Mouse (Mus musculus) frontal cortex, postnatal 14 days (tissue): ENCODE data around the gene Foxp1.

Experiments
- DNase-seq, 2 experiments: peaks; one replicate each; pipeline ENCODE4 v3.0.0; 2022; ENCODE audit warnings: low spot score in 2 of 2

Gene Foxp1

DNA sequence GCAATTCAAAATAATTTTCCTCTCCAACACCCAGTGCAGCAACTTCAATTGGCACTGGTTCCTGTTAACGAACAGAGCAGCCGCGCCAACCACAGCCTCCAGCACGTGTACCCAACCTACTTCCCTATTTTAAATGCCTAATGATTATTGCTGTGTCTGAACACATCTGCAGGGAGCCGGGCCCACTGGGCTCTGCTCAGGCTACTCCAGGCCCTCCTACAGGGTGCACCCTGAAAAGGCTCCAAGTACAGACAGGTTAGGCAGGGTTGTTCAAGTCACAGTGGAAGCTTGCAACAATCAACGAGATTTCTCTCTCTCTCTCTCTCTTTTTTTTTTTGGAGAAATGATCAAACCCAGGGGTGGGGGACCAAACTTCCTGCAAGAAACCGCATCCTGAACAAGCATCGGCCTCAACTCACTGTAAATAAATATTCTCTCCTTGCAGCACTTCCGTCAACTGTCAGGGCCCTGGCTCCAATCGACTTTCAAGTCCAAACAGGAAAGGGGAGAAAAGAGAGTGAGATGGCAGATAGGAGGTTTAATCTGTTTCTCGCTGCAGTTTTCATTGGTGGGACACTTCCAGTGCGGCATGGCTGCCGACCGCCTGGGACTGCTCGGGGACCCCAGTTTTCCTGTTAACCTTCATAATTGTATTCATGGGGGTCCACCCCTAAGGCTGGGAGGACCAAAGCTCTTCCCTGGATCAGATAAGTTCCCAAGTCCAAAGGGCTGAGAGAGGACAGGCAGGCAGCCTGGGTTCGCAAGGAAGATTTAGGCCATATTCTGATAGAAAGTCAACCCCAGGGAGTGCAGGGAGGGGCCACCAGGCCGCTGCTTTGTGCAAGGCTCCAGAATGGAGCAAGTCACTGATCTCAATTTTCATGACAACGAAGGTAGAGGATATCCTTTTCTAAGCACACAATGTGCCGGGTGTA, 133.5 kb downstream of the Foxp1 start:
- no peak for DNase-seq

DNA sequence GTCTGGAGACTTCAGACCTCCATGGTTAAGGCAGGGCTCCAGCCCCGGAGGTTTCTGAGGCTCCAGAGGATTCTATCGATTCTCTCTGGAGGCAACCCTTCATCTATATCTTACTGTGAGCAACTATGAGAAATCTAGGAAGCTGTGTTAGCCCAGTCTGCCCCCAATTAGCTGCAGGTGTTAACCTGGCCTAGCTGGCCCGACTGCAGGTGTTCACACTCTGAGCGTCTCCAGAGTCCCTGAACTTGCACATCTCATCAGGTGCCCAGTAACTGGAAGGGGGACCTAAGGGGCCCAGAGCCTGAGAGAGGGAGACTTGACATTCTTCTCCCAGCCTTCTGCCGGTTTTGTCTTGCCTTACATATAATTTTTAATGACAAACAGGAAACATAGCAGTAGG, 134.5 kb downstream of the Foxp1 start:
- no peak for DNase-seq

DNA sequence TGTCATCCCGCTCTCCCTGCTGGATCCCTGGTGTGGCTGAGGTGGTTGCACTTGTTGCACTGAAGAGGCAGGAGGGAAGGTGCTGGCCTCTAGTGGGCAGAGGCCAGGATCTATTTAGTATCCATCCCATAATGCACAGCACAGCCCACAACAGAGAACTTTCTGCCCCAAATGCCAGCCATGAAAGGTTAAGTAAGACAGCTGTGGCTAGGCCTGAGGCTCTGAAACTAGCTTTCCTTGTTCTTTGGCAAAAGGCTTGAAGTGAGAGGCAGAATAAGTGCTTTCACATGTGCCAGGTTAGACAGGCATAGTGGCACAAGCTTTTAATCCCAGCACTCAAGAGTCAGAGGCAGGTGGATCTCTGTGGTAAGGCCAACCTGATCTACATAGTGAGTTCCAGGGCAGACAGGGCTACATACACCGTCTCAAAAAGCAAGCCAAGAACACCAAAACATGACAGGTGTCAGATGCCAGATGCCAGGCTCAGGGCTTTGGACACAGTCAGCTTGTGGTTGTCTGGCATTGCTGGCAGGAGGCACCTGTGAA, 137.4 kb downstream of the Foxp1 start:
- no peak for DNase-seq

- no peak for DNase-seq
Measured at GRCm38 (mm10) chr6:99383846-99384472, 138.6 kb downstream of the Foxp1 start.

DNA sequence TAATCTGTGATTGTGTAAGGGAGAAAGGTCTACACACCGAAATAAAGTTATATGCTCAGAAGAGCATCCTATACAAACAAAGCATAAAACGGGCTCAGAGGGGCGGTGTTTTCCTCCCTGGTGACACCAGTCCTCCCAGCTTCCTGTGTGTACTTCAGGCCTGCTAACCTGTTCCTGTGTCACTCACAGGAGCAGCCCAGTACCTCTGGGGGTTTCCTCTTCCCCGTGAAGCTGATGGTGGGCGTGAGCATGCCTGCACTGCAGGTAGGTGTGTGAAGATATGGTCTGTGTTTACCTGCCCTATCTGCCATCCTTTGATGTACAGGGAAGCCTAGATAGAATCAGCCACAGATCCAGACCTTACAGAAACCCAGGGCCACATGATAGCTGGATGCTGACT, 142.4 kb downstream of the Foxp1 start:
- DNase-seq = no peak

DNA sequence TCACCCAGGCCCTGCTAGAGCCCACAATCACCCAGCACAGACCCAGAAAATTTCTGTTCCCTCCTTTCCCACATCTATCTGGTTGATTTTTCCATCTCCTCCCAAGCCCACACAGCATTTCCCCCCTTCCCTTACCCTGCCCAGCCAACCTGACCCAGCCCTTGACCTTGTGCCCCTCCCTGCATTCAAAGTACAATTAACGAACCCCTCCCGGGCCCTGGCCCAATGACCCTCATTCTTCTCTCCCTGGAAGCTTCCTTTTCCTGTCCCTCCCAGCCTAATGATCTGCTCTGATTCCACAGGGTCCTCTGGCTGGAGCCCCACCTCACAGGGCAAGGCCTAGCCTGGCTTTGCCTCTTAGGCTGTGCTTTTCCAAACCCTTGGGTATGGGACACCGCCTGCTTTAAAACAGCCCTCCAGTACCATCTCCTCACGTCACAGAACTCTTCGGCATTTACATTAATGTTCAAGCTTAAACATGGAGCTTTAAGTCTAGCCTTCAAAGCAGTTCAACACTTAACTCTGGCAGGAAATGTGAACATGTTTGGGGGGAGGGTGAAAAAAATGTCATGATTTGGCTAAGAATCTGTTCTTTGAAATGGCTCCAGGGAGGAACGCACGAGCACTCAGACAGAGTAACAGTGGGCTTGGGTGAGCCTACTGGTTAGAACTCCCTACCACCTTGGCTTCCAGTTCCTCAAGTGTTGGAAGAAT, 143.4 kb downstream of the Foxp1 start:
- DNase-seq = no peak

DNA sequence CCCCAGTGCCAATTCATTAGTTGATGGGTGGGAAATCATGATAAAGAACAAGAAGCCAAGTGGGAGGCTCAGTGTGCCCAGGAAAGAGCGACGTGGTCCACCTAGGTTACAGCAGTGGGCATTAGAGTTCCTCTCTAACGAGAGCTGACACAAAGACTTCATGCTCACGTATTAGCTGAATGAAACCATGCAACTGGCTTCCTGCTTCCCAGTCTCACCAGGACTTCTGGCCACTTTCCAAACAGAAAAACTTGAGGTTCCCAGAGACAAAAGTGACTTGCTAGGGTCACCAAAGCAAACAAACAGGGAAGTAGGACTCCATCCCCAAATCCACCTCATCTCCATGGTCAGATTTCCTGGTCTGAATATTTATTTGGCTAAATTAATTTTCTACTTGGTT, 144.8 kb downstream of the Foxp1 start:
- no peak for DNase-seq

DNA sequence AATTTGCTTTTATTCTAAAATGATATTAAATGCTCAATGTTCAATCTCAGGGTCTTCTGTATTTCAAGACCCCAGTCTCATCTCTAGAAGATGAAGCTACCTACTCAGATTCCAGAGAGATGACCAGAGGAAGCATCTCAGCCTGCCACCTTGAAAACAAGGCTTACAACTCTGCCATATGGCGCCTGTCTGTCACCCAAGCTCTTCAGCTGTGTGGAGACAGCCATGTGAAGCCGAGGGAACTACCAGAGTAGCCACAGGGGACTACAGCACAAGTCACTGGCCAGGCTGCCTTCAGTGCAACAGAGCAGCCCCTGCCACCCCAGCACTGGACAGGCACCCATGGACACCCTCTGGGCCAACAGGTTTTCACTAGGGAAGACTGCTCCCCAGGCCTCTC, 145.4 kb downstream of the Foxp1 start:
- no peak for DNase-seq

DNA sequence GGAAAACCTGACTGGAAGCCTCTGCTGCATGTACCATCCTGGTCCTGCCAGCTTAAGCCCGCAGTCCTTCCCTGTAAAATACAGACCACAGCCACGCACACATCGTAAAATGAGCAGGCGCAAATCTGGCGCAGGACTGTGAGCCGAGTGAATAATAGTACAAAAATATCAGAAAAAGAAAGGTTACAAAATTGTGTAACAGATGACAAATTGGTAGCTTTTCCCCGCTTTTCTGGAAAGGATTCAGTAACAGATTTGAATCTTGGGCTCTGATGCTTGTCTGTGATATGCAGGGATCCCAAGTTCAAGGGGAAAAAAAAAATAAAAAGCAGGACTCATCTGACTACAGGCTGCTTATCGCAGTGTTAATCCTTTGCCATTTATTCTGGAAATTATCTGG, 145.8 kb downstream of the Foxp1 start:
- DNase-seq = no peak

- no peak for DNase-seq
Measured at GRCm38 (mm10) chr6:99375865-99376264, 146.7 kb downstream of the Foxp1 start.

DNA sequence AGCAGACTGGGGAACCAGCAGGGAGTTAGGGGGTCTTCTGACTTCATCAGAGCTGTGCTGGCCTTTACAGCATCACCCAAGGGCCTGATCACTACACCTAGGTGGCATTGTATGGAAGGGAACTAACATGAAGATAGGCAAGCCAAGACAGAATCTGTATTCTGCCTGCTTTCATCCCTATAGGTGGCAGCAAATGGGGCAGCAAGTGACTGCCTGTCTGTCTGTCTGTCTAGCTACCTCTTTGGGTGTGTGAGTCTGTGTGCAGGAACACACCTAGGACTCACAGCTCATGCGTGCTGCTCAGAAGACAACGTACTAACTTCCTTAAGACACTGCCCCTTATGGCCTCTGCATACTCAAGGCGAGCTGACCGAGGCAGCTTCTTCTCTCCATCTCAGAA, 147.1 kb downstream of the Foxp1 start:
- no peak for DNase-seq

DNA sequence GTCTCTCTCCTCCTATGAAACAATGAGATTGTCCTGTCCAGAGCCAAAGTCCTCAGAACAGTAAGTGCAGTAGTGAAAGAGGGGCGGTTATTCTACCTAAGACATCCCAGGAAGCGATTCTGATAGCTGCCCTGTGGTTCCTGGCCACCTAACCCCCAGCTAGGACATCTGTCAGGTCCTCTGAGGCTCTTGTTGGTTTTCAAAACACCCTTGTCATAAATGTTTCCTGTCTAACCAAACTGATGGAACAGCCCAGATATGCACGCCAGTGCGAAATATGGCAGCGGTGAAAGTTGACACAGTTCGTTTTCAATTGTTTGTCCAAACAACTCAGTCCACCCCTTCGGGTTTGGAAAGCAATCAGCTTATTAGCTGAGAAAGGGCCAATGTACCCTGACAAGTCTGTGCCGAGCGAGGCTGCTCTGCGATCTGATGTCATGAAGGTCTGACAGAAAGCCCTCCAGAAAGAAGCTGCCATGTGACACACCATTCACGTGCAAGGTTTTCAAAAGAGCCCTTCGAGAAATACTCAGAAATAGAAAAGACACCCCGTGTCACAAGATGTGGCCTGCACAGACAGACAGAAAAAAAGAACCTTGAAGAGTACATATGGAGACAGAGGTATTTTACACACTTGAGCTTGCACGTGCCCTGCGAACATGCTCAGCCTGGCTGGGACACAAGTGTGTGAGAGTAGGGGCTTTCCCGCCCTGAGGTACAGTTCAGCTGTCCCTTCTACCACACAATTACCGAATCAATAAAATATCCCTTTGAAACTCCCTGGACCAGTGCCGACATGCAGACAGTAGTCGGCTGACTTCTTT, 147.9 kb downstream of the Foxp1 start:
- DNase-seq = no peak

DNA sequence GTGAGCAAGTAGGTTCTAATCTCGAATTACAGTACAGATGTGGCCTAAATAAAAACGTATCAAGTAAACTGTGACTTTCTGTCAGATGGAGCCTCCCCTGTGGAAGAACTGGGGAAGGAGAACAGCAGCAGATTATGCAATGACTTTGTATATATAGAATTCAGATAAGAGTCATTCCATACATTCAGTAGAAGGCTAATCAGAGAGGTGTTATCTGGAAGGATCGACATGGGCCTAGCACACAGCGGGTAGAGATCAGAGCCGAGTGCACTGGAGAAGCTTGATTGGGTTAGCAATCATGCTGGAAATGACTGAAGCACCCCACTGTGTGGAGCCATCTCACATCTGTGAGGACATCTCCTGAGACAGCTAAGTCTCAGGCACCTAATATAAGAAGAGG, 150.1 kb downstream of the Foxp1 start:
- no peak for DNase-seq

- DNase-seq = no peak
Measured at GRCm38 (mm10) chr6:99372016-99372415, 150.5 kb downstream of the Foxp1 start.

DNA sequence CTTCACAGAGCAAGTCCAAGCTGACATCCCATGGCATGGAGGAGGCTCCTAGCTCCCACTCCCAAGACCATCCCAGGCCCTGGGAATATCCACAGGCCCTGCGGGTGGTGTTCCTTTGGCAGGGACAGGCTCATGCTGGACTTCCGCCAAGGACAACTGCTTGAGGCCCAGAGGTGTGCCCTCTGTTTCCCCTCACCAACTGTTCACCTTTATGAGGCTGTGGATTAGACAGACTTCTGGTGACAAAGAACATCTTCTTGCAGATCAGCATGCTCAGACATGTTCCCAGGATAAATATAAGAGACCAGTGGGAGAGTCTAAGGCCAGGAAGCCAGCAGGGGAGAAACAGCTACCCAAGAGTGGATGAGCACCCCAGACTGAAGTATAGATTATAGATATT, 152.6 kb downstream of the Foxp1 start:
- DNase-seq = no peak

- DNase-seq = no peak
Measured at GRCm38 (mm10) chr6:99369156-99369555, 153.4 kb downstream of the Foxp1 start.

GRCm38 (mm10) chr6:99368118-99368753, 154.3 kb downstream of the Foxp1 start:
- no peak for DNase-seq

DNA sequence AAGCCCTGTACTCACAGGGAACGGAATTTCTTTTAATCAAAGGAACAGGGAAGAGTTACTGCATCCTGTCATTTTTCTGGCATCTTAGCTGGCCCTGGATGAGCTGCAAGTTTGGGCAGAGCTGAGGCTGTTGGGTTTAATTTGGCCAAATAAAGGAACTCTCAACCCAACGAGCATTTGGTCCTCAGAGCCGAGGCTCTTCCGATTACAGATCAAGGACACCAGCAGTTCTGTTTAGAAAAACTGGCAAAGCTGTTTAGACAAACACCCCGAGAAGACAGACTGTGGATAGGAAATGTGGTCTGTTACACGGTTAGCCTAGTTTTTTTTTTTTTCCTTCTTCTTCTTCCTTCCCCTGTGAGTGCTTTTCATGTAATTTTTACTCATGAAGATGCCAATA, 158.0 kb downstream of the Foxp1 start:
- DNase-seq = no peak

DNA sequence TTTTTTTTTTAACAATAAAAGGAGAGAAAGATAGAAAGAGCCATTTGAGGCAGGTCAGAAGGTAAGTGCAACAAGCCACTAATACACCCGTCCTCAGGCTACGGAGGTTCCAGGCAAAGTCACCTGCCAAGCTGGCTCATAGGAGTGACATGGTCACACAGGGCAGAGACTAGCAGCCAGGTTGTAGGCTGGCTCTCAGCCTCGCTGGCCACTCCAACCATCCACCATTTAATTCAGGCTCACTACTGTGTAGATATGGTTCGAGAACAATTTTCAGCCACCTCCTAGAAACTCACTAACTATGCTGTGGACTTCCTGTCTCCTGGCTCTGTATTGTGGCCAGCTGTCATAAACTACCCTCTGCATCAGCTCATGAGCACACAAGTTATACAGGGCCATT, 161.9 kb downstream of the Foxp1 start:
- no peak for DNase-seq

GRCm38 (mm10) chr6:99359765-99360499, 162.6 kb downstream of the Foxp1 start:
- DNase-seq = no peak
